Mouse (Mus musculus) heart, embryonic 13.5 days (tissue): ENCODE data around the gene Hrasls. TPM values are rescaled to one million over a fixed set of nuclear protein-coding genes. Genes with fewer than 3 reads are reported as not detected.

ENCODE experiments used
- ATAC-seq: fragments of 200-750 bp; cut with Nextera tagmentation; 2 replicates; pipeline ENCODE4 v1.8.0; 2017; ENCODE audit warnings: moderate TSS enrichment; ENCODE audit not compliant: insufficient number of reproducible peaks, low FRiP score, low TSS enrichment; ENCODE audit errors: extremely low read depth
- H3K27ac ChIP-seq: fragments of 300-500 bp; sonication (generic); replicated peaks from 2 replicates; pipeline ENCODE4 v1.5.1; 2015; ENCODE audit warnings: moderate library complexity, mild to moderate bottlenecking, inconsistent platforms
- H3K27me3 ChIP-seq: fragments of 300-500 bp; sonication (generic); replicated peaks from 2 replicates; pipeline ENCODE4 v1.6.1; 2015; ENCODE audit warnings: mild to moderate bottlenecking, inconsistent platforms
- H3K36me3 ChIP-seq: fragments of 300-500 bp; sonication (generic); 2 replicates; pipeline ENCODE4 v1.6.1; 2015; ENCODE audit warnings: mild to moderate bottlenecking, inconsistent platforms
- H3K4me1 ChIP-seq: fragments of 300-500 bp; sonication (generic); 2 replicates; pipeline ENCODE4 v1.6.1; 2015; ENCODE audit warnings: inconsistent platforms
- H3K4me2 ChIP-seq: fragments of 300-500 bp; sonication (generic); 2 replicates; pipeline ENCODE4 v1.6.1; 2015; ENCODE audit warnings: inconsistent platforms, mild to moderate bottlenecking, moderate library complexity
- H3K4me3 ChIP-seq: fragments of 300-500 bp; sonication (generic); 2 replicates; pipeline ENCODE4 v1.5.1; 2015; ENCODE audit warnings: moderate library complexity, mild to moderate bottlenecking, inconsistent platforms
- H3K9ac ChIP-seq: fragments of 300-500 bp; sonication (generic); 2 replicates; pipeline ENCODE4 v1.6.1; 2015; ENCODE audit warnings: inconsistent platforms, mild to moderate bottlenecking, moderate library complexity
- H3K9me3 ChIP-seq: fragments of 300-500 bp; sonication (generic); 2 replicates; pipeline ENCODE4 v1.6.1; 2016; ENCODE audit warnings: inconsistent platforms
- WGBS: fragments of 180-500 bp; shearing (Covaris S2); methylation state at CpG from one replicate; pipeline ENCODE4 v1.1.7; 2015; ENCODE audit warnings: mixed read lengths; 5-methylcytosine and 5-hydroxymethylcytosine counted together
- polyA plus RNA-seq: library from polyadenylated mRNA; unstranded; fragments of >200 nt; fragmentation: Nextera tagmentation; extraction: Ambion mirVana; gene quantifications from 2 replicates; pipeline ENCODE4 v1.2.1, GENCODE M21; 2015

Hrasls gene
- 2.4 and 2.6 TPM in 2 replicates for polyA plus RNA-seq

- 2% methylated on average over 39 of the region's 39 CpGs for WGBS
- H3K27ac ChIP-seq: no peak within 1 kb of the TSS
- H3K27me3 ChIP-seq: peaks cover 40% of the 10 kb centered on the region
- peaks cover 20% of the 10 kb centered on the region for H3K4me1 ChIP-seq
- no peaks in the 10 kb centered on the region for H3K9me3 ChIP-seq
- peak within 1 kb of the TSS; percentile 79 for H3K9ac ChIP-seq
- H3K36me3 ChIP-seq: no peaks in the 10 kb centered on the region
- peak within 1 kb of the TSS; percentile 56 for H3K4me3 ChIP-seq
- ATAC-seq: peak; percentile 41
- H3K4me2 ChIP-seq: peak within 1 kb of the TSS; percentile 84
These were observed at the start of gene Hrasls for GRCm38 (mm10) chr16:29209605-29210411. Gene Hrasls (plus strand): TSS chr16:29209695.

- Histone ChIP-seq H3K27ac (no peak overlapping the region), H3K4me1 (peaks cover 3% of the 10 kb centered on the region; the same call in 1 of the 2 replicates), H3K9ac (no peak overlapping the region), H3K4me3 (no peak overlapping the region), H3K9me3 (no peaks in the 10 kb centered on the region), H3K36me3 (no peaks in the 10 kb centered on the region), H3K27me3 (no peaks in the 10 kb centered on the region), H3K4me2 (no peak overlapping the region)
- 70% methylated on average over 4 of the region's 4 CpGs for WGBS
- no peak for ATAC-seq
These were observed 47.2 kb upstream of the Hrasls start for GRCm38 (mm10) chr16:29162271-29162670.

GRCm38 (mm10) chr16:29167051-29167450, 42.4 kb upstream of the Hrasls start:
- Histone ChIP-seq H3K27me3 (no peaks in the 10 kb centered on the region), H3K9me3 (no peaks in the 10 kb centered on the region), H3K36me3 (no peaks in the 10 kb centered on the region), H3K9ac (no peak overlapping the region), H3K4me2 (no peak overlapping the region), H3K27ac (no peak overlapping the region), H3K4me3 (no peak overlapping the region), H3K4me1 (peaks cover 3% of the 10 kb centered on the region; the same call in 1 of the 2 replicates)
- no peak for ATAC-seq
- 83% methylated on average over 4 of the region's 4 CpGs for WGBS

GRCm38 (mm10) chr16:29171741-29172140, 37.8 kb upstream of the Hrasls start:
- no peak overlapping the region for H3K9ac ChIP-seq
- H3K4me2 ChIP-seq: no peak overlapping the region
- no peak overlapping the region for H3K4me3 ChIP-seq
- H3K9me3 ChIP-seq: no peaks in the 10 kb centered on the region
- H3K27me3 ChIP-seq: no peaks in the 10 kb centered on the region
- no peak for ATAC-seq
- WGBS: 74% methylated on average over 5 of the region's 5 CpGs
- H3K27ac ChIP-seq: no peak overlapping the region
- H3K4me1 ChIP-seq: peaks cover 16% of the 10 kb centered on the region; the same call in 1 of the 2 replicates
- no peaks in the 10 kb centered on the region for H3K36me3 ChIP-seq

- Histone ChIP-seq H3K4me3 (no peak overlapping the region), H3K27ac (no peak overlapping the region), H3K9ac (no peak overlapping the region), H3K4me1 (peaks cover 16% of the 10 kb centered on the region; the same call in 1 of the 2 replicates), H3K36me3 (no peaks in the 10 kb centered on the region), H3K27me3 (no peaks in the 10 kb centered on the region), H3K9me3 (no peaks in the 10 kb centered on the region), H3K4me2 (no peak overlapping the region)
- 90% methylated on average over 2 of the region's 2 CpGs for WGBS
- ATAC-seq: no peak
These were observed 36.3 kb upstream of the Hrasls start for GRCm38 (mm10) chr16:29173201-29173600.

- WGBS: 41% methylated on average over 6 of the region's 6 CpGs
- Histone ChIP-seq H3K9ac (no peak overlapping the region), H3K27ac (no peak overlapping the region), H3K4me3 (no peak overlapping the region), H3K4me1 (peaks cover 16% of the 10 kb centered on the region; the same call in 1 of the 2 replicates), H3K27me3 (no peaks in the 10 kb centered on the region), H3K36me3 (no peaks in the 10 kb centered on the region), H3K4me2 (0 out of 2 replicates have a peak overlapping the region, but pooled peaks have one; percentile 8), H3K9me3 (no peaks in the 10 kb centered on the region)
- ATAC-seq: no peak
These were observed 34.6 kb upstream of the Hrasls start for GRCm38 (mm10) chr16:29174831-29175350.

GRCm38 (mm10) chr16:29192911-29193310, 16.6 kb upstream of the Hrasls start:
- WGBS: 23% methylated on average over 5 of the region's 5 CpGs
- ATAC-seq: no peak
- no peaks in the 10 kb centered on the region for H3K4me1 ChIP-seq

GRCm38 (mm10) chr16:29193981-29194380, 15.5 kb upstream of the Hrasls start:
- Histone ChIP-seq H3K4me3 (no peak overlapping the region), H3K27ac (no peak overlapping the region), H3K27me3 (no peaks in the 10 kb centered on the region), H3K36me3 (no peaks in the 10 kb centered on the region), H3K4me2 (no peak overlapping the region), H3K9ac (no peak overlapping the region), H3K4me1 (peaks cover 9% of the 10 kb centered on the region), H3K9me3 (no peaks in the 10 kb centered on the region)
- ATAC-seq: no peak
- 82% methylated on average over 4 of the region's 4 CpGs for WGBS

More at GRCm38 (mm10) chr16:29192911-29193310, 16.6 kb upstream of the Hrasls start:
- Histone ChIP-seq H3K36me3 (no peaks in the 10 kb centered on the region), H3K27ac (no peak overlapping the region), H3K4me3 (no peak overlapping the region), H3K9me3 (no peaks in the 10 kb centered on the region), H3K4me2 (no peak overlapping the region), H3K27me3 (no peaks in the 10 kb centered on the region), H3K9ac (no peak overlapping the region)

- 79% methylated on average over 1 of the region's 1 CpGs for WGBS
- Histone ChIP-seq H3K36me3 (no peaks in the 10 kb centered on the region), H3K4me3 (no peak overlapping the region), H3K9ac (no peak overlapping the region), H3K27me3 (no peaks in the 10 kb centered on the region), H3K27ac (no peak overlapping the region), H3K4me1 (peaks cover 14% of the 10 kb centered on the region), H3K9me3 (no peaks in the 10 kb centered on the region), H3K4me2 (no peak overlapping the region)
- no peak for ATAC-seq
These were observed 14.3 kb upstream of the Hrasls start for GRCm38 (mm10) chr16:29195156-29195555.

GRCm38 (mm10) chr16:29198461-29198860, 11.0 kb upstream of the Hrasls start:
- no peak for ATAC-seq

GRCm38 (mm10) chr16:29201146-29201545, 8.3 kb upstream of the Hrasls start:
- WGBS: 68% methylated on average over 2 of the region's 2 CpGs
- H3K4me2 ChIP-seq: no peak overlapping the region
- no peaks in the 10 kb centered on the region for H3K9me3 ChIP-seq
- no peak for ATAC-seq
- H3K9ac ChIP-seq: no peak overlapping the region
- H3K4me1 ChIP-seq: peaks cover 14% of the 10 kb centered on the region
- no peak overlapping the region for H3K4me3 ChIP-seq
- no peaks in the 10 kb centered on the region for H3K36me3 ChIP-seq
- H3K27ac ChIP-seq: no peak overlapping the region
- no peaks in the 10 kb centered on the region for H3K27me3 ChIP-seq

More at GRCm38 (mm10) chr16:29198461-29198860, 11.0 kb upstream of the Hrasls start:
- 9% methylated on average over 5 of the region's 5 CpGs for WGBS
- Histone ChIP-seq H3K4me2 (peak overlapping the region; percentile 34; the same call in 1 of the 2 replicates), H3K9ac (no peak overlapping the region), H3K4me1 (peaks cover 14% of the 10 kb centered on the region), H3K4me3 (no peak overlapping the region), H3K27me3 (no peaks in the 10 kb centered on the region), H3K27ac (peak overlapping the region; percentile 49; the same call in 1 of the 2 replicates), H3K36me3 (no peaks in the 10 kb centered on the region), H3K9me3 (no peaks in the 10 kb centered on the region)
